ENCODE assay signal across 46 mouse cellular contexts in the genomic region with DNA sequence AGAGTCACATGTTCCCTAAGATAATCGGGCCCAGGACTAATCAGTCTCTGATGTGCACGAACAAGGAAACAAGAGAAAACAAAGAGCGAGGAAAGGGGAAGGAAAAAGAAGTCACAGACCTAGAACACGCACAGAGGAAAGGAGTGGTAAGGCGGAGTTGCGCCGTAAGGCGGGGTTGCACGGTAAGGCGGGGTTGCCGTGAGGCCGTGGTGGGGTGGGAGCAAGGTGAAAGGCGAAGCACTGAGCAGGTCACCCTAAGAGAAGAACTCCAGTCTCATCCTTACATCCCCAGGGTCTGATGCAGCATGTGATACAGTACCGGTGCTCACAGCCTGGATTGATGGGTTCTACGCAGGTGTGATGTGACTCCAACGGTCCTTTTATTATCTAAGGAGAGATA. TPM values are rescaled to one million over a fixed set of nuclear protein-coding genes. Genes with fewer than 3 reads are reported as not detected.
"Had no signal": no experiment of that assay in that cellular context is flagged by ENCODE, and none has a peak within 500 bp of the region (broad histone marks: within the 10 kb centered on the region; RNA-seq: fewer than 3 reads in every experiment).

No protein-coding gene starts in this region.

- ATAC-seq: liver, embryonic 12.5 days; liver, postnatal 0 days; lung, postnatal 0 days; midbrain, embryonic 13.5 days; midbrain, embryonic 15.5 days; midbrain, embryonic 16.5 days had no signal

- H3K27ac ChIP-seq: limb, embryonic 10.5 days; limb, embryonic 12.5 days; limb, embryonic 13.5 days; limb, embryonic 15.5 days; liver, embryonic 12.5 days; liver, embryonic 13.5 days; liver, embryonic 14.5 days; liver, embryonic 15.5 days; lung, embryonic 15.5 days; macrophage; midbrain, embryonic 10.5 days; midbrain, embryonic 12.5 days; midbrain, embryonic 13.5 days; midbrain, embryonic 15.5 days; neural tube, embryonic 12.5 days had no signal

- H3K9ac ChIP-seq: limb, embryonic 12.5 days; limb, embryonic 13.5 days; limb, embryonic 15.5 days; liver, embryonic 12.5 days; liver, embryonic 13.5 days; liver, embryonic 14.5 days; liver, embryonic 15.5 days; liver, postnatal 0 days; lung, embryonic 14.5 days; lung, embryonic 15.5 days; midbrain, embryonic 12.5 days; midbrain, embryonic 13.5 days; midbrain, embryonic 15.5 days; neural tube, embryonic 12.5 days had no signal

- H3K4me2 ChIP-seq: limb, embryonic 12.5 days; limb, embryonic 13.5 days; limb, embryonic 15.5 days; liver, embryonic 11.5 days; liver, embryonic 12.5 days; liver, embryonic 13.5 days; liver, embryonic 15.5 days; lung, embryonic 14.5 days; lung, embryonic 15.5 days; midbrain, embryonic 11.5 days; midbrain, embryonic 12.5 days; midbrain, embryonic 13.5 days; midbrain, embryonic 15.5 days; neural tube, embryonic 12.5 days had no signal

- H3K36me3 ChIP-seq: limb, embryonic 10.5 days; limb, embryonic 12.5 days; limb, embryonic 13.5 days; liver, embryonic 13.5 days; liver, embryonic 15.5 days; lung, embryonic 15.5 days; midbrain, embryonic 10.5 days; midbrain, embryonic 12.5 days; midbrain, embryonic 13.5 days; midbrain, embryonic 15.5 days; neural tube, embryonic 12.5 days had no signal

- H3K9me3 ChIP-seq: limb, embryonic 10.5 days; limb, embryonic 12.5 days; limb, embryonic 13.5 days; limb, embryonic 15.5 days; liver, embryonic 12.5 days; liver, embryonic 13.5 days; liver, embryonic 15.5 days; lung, embryonic 15.5 days; megakaryocyte, embryonic 14.5 days; midbrain, embryonic 10.5 days; midbrain, embryonic 12.5 days; midbrain, embryonic 13.5 days; midbrain, embryonic 15.5 days; neural tube, embryonic 12.5 days had no signal

- H3K4me3 ChIP-seq: limb, embryonic 10.5 days; limb, embryonic 12.5 days; limb, embryonic 13.5 days; limb, embryonic 15.5 days; liver, embryonic 12.5 days; liver, embryonic 13.5 days; liver, embryonic 15.5 days; lung, embryonic 15.5 days; megakaryocyte, embryonic 14.5 days; midbrain, embryonic 10.5 days; midbrain, embryonic 12.5 days; midbrain, embryonic 13.5 days; midbrain, embryonic 15.5 days; myocyte; neural tube, embryonic 12.5 days had no signal

- H3K27me3 ChIP-seq: limb, embryonic 12.5 days; limb, embryonic 13.5 days; limb, embryonic 15.5 days; liver, embryonic 12.5 days; liver, embryonic 13.5 days; liver, embryonic 15.5 days; lung, embryonic 15.5 days; megakaryocyte, embryonic 14.5 days; midbrain, embryonic 12.5 days; midbrain, embryonic 13.5 days; midbrain, embryonic 15.5 days; neural tube, embryonic 12.5 days had no signal

- DNase-seq: left cerebral cortex, postnatal 4 days; liver; liver, embryonic 13.5 days; liver, postnatal 0 days; lung, adult 18-20 months; lung, adult 2 months; lung, embryonic 14.5 days; lung, postnatal 10 days; lung, postnatal 14 days; lung, postnatal 36 days; lung, postnatal 4 days; midbrain, embryonic 14.5 days had no signal

- H3K4me1 ChIP-seq: limb, embryonic 10.5 days; limb, embryonic 12.5 days; limb, embryonic 13.5 days; limb, embryonic 15.5 days; liver, embryonic 12.5 days; liver, embryonic 13.5 days; liver, embryonic 15.5 days; lung, embryonic 15.5 days; midbrain, embryonic 10.5 days; midbrain, embryonic 12.5 days; midbrain, embryonic 13.5 days; midbrain, embryonic 15.5 days; neural tube, embryonic 12.5 days had no signal

RNA-seq across cellular contexts. Expression of a gene that starts 6.3 kb away (rescaled TPM):
- total RNA-seq: left cerebral cortex, postnatal 10 days; left cerebral cortex, postnatal 14 days; left cerebral cortex, postnatal 25 days; left cerebral cortex, postnatal 36 days; left cerebral cortex, postnatal 4 days; megakaryocyte progenitor cell, adult 5-6 weeks; megakaryocyte, adult 5-6 weeks; megakaryocyte-erythroid progenitor cell, adult 5-6 weeks; midbrain, postnatal 0 days; monocyte, adult 5-6 weeks had no signal
- polyA plus RNA-seq: limb, embryonic 10.5 days; limb, embryonic 11.5 days; limb, embryonic 12.5 days; limb, embryonic 13.5 days; limb, embryonic 14.5 days; limb, embryonic 15.5 days; liver, embryonic 11.5 days; liver, embryonic 12.5 days; liver, embryonic 13.5 days; liver, embryonic 15.5 days; liver, embryonic 16.5 days; lung, embryonic 14.5 days; lung, embryonic 15.5 days; lung, embryonic 16.5 days; lung, postnatal 0 days; macrophage; midbrain, embryonic 10.5 days; midbrain, embryonic 11.5 days; midbrain, embryonic 12.5 days; midbrain, embryonic 13.5 days; midbrain, embryonic 14.5 days; midbrain, embryonic 15.5 days; midbrain, embryonic 16.5 days; midbrain, postnatal 0 days; myocyte; neural tube, embryonic 11.5 days; neural tube, embryonic 12.5 days had no signal
